Mouse (Mus musculus): ENCODE results near the gene Serinc4. TPM values are rescaled to one million over a fixed set of nuclear protein-coding genes. Genes with fewer than 3 reads are reported as not detected.
"Not testable (repeated sequence)": the region's sequence is repeated elsewhere in the genome, so short reads cannot be mapped to it uniquely, and the experiment has no call there.

The Serinc4 gene
- polyA plus RNA-seq, 1 experiment from 2014 or later: 0.49 TPM

DNA sequence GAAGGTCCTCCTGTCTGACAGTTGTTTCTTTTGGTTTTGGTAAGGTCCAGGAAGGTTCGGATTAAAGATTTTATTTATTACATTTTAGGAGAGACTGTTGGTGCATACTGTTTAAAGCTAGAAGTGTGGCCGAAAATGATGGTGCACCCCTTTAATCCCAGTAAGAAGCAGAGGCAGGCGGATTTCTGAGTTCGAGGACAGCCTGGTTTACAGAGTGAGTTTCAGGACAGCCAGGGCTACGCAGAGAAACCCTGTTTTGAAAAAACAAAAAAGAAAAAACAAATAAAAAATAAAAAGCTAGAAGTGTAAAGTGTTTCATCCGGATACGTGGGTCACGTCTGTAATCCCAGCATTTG, 17.6 kb upstream of the Serinc4 start:
- ATAC-seq (replicated peaks; ENCODE audit: low FRiP score) (no peak), DNase-seq (ENCODE audit: low spot score) (no peak)
- peak overlapping the region; percentile 60 for H3K4me2 ChIP-seq (ENCODE audit: low read depth, low read length, severe bottlenecking)
- 39% methylated on average over 8 of the region's 8 CpGs for WGBS
- peak overlapping the region; percentile 52 for H3K9ac ChIP-seq (ENCODE audit: low read length)
- H3K4me1 ChIP-seq (replicated peaks; ENCODE audit: control insufficient read depth, insufficient read depth, low read length): no peaks in the 10 kb centered on the region
- no peaks in the 10 kb centered on the region for H3K9me3 ChIP-seq (ENCODE audit: control insufficient read depth, low read length)
- no peaks in the 10 kb centered on the region for H3K27me3 ChIP-seq (ENCODE audit: control insufficient read depth, insufficient read depth, low read length)
- H3K4me3 ChIP-seq (ENCODE audit: low read depth, low read length): peak overlapping the region; percentile 58
- no peaks in the 10 kb centered on the region for H3K36me3 ChIP-seq (ENCODE audit: control insufficient read depth, insufficient read depth, low read length)
- no peak overlapping the region for H3K27ac ChIP-seq (ENCODE audit: low read depth, low read length)

DNA sequence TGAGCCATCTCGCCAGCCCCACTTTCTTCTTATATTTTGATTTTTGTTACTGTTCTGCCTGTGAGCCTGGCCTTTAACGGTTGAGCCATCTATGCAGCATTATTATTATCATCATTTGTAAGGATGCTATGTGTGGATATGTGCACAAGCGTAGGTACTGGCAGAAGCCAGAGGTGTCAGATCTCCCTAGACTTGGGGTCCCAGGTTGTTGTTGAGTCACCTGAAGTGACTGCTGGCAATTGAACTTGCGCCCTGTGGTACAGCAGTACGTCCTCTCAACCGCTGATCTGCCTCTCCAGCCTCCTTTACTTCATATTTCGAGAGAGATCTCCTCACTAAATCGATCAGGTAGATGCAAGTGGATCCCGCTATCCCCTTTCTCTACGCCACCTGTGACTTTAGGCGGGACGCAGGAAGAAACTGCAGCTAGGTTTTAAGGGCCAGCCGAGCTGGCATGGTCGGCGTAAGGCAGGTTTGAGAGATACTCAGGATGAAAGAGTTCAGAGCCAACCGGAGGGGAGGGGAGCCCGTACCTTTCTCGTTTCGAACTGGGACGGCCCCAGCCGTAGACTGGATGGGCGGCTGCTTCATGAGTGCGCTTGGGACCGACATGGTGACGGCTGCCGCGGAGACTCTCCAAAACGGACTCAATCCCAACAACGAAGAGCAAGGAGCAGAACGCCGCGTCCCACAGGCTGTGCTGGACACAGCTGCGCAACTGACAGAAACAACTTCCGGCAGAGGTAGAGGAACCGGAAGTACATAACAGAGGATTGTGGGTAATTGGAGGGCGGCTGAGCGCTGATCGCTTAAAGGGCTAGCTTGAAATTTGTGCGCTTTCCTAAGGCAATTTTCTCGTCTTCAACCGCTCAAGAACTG, 17.0 kb upstream of the Serinc4 start, which contains the start of gene Mfap1b:
Gene Mfap1b, minus strand, starts transcription at position 767 of the 879 bp plus-strand sequence.
- H3K9ac ChIP-seq (ENCODE audit: low read length): peak within 1 kb of the TSS; percentile 52
- not testable (repeated sequence) for H3K27me3 ChIP-seq (ENCODE audit: control insufficient read depth, insufficient read depth, low read length); H3K4me1 ChIP-seq (replicated peaks; ENCODE audit: control insufficient read depth, insufficient read depth, low read length); H3K36me3 ChIP-seq (ENCODE audit: control insufficient read depth, insufficient read depth, low read length); H3K9me3 ChIP-seq (ENCODE audit: control insufficient read depth, low read length); H3K27ac ChIP-seq (ENCODE audit: low read depth, low read length)
- 7% methylated on average over 38 of the region's 41 CpGs for WGBS
- ATAC-seq (replicated peaks; ENCODE audit: low FRiP score) (peak; percentile 95), DNase-seq (ENCODE audit: low spot score) (peak; percentile 83)
- H3K4me2 ChIP-seq (ENCODE audit: low read depth, low read length, severe bottlenecking): peak within 1 kb of the TSS; percentile 60
- peak within 1 kb of the TSS; percentile 58 for H3K4me3 ChIP-seq (ENCODE audit: low read depth, low read length)

DNA sequence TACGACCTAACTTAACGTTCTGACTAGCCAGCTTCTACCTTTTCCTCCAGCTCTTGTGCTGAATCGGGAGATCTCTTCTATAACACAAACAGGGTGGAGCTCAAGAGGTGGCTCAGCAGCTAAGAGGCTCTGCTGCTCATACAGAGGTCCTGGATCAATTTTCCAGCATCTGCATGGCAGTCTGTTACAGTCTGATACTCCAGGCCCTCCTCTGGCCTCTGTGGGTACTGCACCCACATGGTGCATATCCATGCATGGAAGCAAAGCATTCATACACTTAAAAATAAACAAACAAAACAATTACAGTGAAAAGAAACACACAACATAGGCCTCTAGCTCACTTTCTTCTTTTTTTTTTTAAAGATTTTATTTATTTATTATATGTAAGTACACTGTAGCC, 16.2 kb upstream of the Serinc4 start:
- not testable (repeated sequence) for H3K4me2 ChIP-seq (ENCODE audit: low read depth, low read length, severe bottlenecking); DNase-seq (ENCODE audit: low spot score); ATAC-seq (replicated peaks; ENCODE audit: low FRiP score); H3K36me3 ChIP-seq (ENCODE audit: control insufficient read depth, insufficient read depth, low read length); H3K4me3 ChIP-seq (ENCODE audit: low read depth, low read length); H3K9ac ChIP-seq (ENCODE audit: low read length); H3K4me1 ChIP-seq (replicated peaks; ENCODE audit: control insufficient read depth, insufficient read depth, low read length); H3K9me3 ChIP-seq (ENCODE audit: control insufficient read depth, low read length); H3K27ac ChIP-seq (ENCODE audit: low read depth, low read length); H3K27me3 ChIP-seq (ENCODE audit: control insufficient read depth, insufficient read depth, low read length)
- WGBS: 97% methylated on average over 3 of the region's 3 CpGs

DNA sequence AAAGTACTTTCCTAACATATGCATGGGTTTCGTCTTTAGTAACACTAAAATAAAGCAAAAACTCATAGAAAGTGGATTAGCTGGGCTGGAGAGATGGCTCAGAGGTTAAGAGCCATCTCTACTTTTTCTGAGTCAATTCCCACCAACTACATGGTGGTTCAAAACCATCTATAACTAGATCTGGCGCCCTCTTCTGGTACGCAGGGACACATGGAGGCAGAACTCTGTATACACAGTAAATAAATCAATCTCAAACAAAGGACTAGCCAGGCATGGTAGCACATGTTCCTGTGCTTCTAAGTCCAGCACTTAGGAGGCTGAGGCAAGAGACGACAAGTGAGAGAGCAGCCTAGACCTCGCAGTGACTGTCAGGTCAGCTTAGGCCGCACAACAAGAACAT, 12.4 kb upstream of the Serinc4 start:
- H3K36me3 ChIP-seq (ENCODE audit: control insufficient read depth, insufficient read depth, low read length); H3K9ac ChIP-seq (ENCODE audit: low read length); ATAC-seq (replicated peaks; ENCODE audit: low FRiP score); DNase-seq (ENCODE audit: low spot score); H3K27ac ChIP-seq (ENCODE audit: low read depth, low read length); H3K4me1 ChIP-seq (replicated peaks; ENCODE audit: control insufficient read depth, insufficient read depth, low read length); H3K27me3 ChIP-seq (ENCODE audit: control insufficient read depth, insufficient read depth, low read length); H3K4me3 ChIP-seq (ENCODE audit: low read depth, low read length); H3K9me3 ChIP-seq (ENCODE audit: control insufficient read depth, low read length); H3K4me2 ChIP-seq (ENCODE audit: low read depth, low read length, severe bottlenecking): not testable (repeated sequence)
- WGBS: 100% methylated on average over 1 of the region's 6 CpGs

DNA sequence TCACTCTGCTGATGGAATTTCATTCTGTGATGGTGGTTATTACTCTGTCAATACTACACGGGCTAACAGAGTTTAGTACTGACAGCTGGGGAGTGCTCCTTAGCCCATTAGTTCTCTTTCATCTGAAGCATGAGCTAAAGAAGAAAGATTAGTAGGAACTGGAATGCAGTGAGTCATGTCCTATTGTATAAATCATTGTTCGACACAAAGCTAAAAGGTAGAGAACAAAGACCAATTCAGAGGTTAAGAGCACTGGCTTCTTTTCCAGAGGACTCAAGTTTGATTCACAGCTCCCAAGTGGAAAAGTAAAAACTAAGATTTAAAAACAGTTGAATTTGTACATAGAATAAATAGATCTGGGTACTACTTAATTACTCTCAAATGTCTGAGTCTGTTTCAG, 3.5 kb upstream of the Serinc4 start:
- no peaks in the 10 kb centered on the region for H3K36me3 ChIP-seq (ENCODE audit: control insufficient read depth, insufficient read depth, low read length)
- no peaks in the 10 kb centered on the region for H3K9me3 ChIP-seq (ENCODE audit: control insufficient read depth, low read length)
- ATAC-seq (replicated peaks; ENCODE audit: low FRiP score) (no peak), DNase-seq (ENCODE audit: low spot score) (no peak)
- no peak overlapping the region for H3K27ac ChIP-seq (ENCODE audit: low read depth, low read length)
- H3K4me1 ChIP-seq (replicated peaks; ENCODE audit: control insufficient read depth, insufficient read depth, low read length): peaks cover 10% of the 10 kb centered on the region; the same call in 1 of the 2 replicates
- 60% methylated on average over 2 of the region's 2 CpGs for WGBS
- H3K4me3 ChIP-seq (ENCODE audit: low read depth, low read length): no peak overlapping the region
- H3K9ac ChIP-seq (ENCODE audit: low read length): no peak overlapping the region
- no peaks in the 10 kb centered on the region for H3K27me3 ChIP-seq (ENCODE audit: control insufficient read depth, insufficient read depth, low read length)
- no peak overlapping the region for H3K4me2 ChIP-seq (ENCODE audit: low read depth, low read length, severe bottlenecking)

DNA sequence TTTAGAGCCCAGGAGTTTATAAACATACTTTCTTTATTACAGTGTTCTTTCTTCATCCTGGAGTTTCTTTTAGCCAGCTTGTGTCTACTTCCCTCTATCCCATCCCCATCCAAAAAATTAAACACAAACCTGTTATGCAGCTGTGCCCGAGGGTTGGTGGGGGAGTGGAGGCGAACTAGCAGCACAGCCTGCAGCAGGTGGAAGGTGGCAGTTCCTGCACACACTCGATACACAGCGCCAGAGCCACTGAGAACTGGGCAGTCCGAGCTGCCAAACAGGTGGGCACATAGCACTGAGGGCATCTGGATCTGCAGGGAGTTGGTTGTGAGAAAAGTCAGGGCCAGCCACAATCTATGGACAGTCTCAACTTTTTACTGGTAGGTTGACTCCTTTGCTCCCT, 1.0 kb downstream of the Serinc4 start:
- Histone ChIP-seq H3K9me3 (ENCODE audit: control insufficient read depth, low read length) (no peaks in the 10 kb centered on the region), H3K4me2 (ENCODE audit: low read depth, low read length, severe bottlenecking) (no peak overlapping the region), H3K36me3 (ENCODE audit: control insufficient read depth, insufficient read depth, low read length) (no peaks in the 10 kb centered on the region; the same call in none of the 2 replicates), H3K9ac (ENCODE audit: low read length) (no peak overlapping the region), H3K27me3 (ENCODE audit: control insufficient read depth, insufficient read depth, low read length) (no peaks in the 10 kb centered on the region), H3K4me3 (ENCODE audit: low read depth, low read length) (no peak overlapping the region), H3K4me1 (replicated peaks; ENCODE audit: control insufficient read depth, insufficient read depth, low read length) (peaks cover 13% of the 10 kb centered on the region), H3K27ac (ENCODE audit: low read depth, low read length) (no peak overlapping the region)
- ATAC-seq (replicated peaks; ENCODE audit: low FRiP score) (no peak), DNase-seq (ENCODE audit: low spot score) (no peak)
- WGBS: 85% methylated on average over 5 of the region's 5 CpGs

DNA sequence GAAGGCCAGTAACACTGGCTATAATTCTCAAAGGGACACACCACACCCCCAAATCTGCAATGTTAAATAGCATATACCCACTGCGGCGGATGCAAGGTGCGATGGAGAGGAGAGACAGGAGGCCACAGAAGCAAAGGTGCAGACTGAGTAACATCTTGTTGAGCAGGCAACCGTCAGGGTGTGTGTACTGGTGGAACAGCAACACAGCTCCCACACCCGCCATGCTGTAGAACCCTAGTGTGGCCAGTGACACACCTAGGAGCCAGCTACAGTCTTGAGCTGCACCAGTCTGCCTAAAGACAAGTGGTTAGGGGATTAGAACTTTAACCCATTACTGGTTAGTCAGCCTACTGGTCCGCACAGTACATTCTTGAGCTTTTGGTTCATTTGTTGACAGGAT, 2.7 kb downstream of the Serinc4 start:
- Histone ChIP-seq H3K4me1 (replicated peaks; ENCODE audit: control insufficient read depth, insufficient read depth, low read length) (peaks cover 17% of the 10 kb centered on the region), H3K36me3 (ENCODE audit: control insufficient read depth, insufficient read depth, low read length) (no peaks in the 10 kb centered on the region; the same call in none of the 2 replicates), H3K27ac (ENCODE audit: low read depth, low read length) (no peak overlapping the region), H3K9me3 (ENCODE audit: control insufficient read depth, low read length) (no peaks in the 10 kb centered on the region), H3K4me2 (ENCODE audit: low read depth, low read length, severe bottlenecking) (no peak overlapping the region), H3K9ac (ENCODE audit: low read length) (no peak overlapping the region), H3K4me3 (ENCODE audit: low read depth, low read length) (no peak overlapping the region), H3K27me3 (ENCODE audit: control insufficient read depth, insufficient read depth, low read length) (no peaks in the 10 kb centered on the region)
- 89% methylated on average over 6 of the region's 6 CpGs for WGBS
- no peak for ATAC-seq (replicated peaks; ENCODE audit: low FRiP score)
- DNase-seq (ENCODE audit: low spot score): no peak

DNA sequence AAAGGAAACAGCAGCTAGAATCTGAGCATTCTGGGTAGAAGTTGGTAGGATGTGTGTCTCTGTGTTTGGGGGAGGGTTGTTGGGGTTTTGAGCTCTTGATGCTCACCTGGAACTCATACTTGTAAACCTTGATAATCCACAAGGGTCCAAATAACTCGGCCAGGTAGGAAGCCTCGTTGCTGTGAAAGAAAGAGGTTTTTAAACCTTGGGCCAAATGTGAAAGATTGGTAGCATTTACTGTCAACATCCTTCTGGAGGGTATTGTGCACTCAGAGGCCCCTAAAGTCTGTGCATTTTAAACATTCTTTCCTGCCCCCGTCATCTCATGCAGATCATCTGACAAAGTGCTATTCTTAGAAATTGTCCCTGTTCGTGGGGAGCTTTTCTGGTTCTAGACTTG, 3.6 kb downstream of the Serinc4 start, which contains the start of gene Hypk:
Gene Hypk, plus strand, starts transcription at position 301 of the 400 bp plus-strand sequence.
- 90% methylated on average over 4 of the region's 4 CpGs for WGBS
- Histone ChIP-seq H3K4me2 (ENCODE audit: low read depth, low read length, severe bottlenecking) (no peak within 1 kb of the TSS), H3K4me3 (ENCODE audit: low read depth, low read length) (no peak within 1 kb of the TSS), H3K27ac (ENCODE audit: low read depth, low read length) (no peak within 1 kb of the TSS), H3K9ac (ENCODE audit: low read length) (no peak within 1 kb of the TSS), H3K27me3 (ENCODE audit: control insufficient read depth, insufficient read depth, low read length) (no peaks in the 10 kb centered on the region), H3K9me3 (ENCODE audit: control insufficient read depth, low read length) (no peaks in the 10 kb centered on the region), H3K36me3 (ENCODE audit: control insufficient read depth, insufficient read depth, low read length) (no peaks in the 10 kb centered on the region; the same call in none of the 2 replicates), H3K4me1 (replicated peaks; ENCODE audit: control insufficient read depth, insufficient read depth, low read length) (peaks cover 16% of the 10 kb centered on the region)
- no peak for DNase-seq (ENCODE audit: low spot score)
- ATAC-seq (replicated peaks; ENCODE audit: low FRiP score): no peak

DNA sequence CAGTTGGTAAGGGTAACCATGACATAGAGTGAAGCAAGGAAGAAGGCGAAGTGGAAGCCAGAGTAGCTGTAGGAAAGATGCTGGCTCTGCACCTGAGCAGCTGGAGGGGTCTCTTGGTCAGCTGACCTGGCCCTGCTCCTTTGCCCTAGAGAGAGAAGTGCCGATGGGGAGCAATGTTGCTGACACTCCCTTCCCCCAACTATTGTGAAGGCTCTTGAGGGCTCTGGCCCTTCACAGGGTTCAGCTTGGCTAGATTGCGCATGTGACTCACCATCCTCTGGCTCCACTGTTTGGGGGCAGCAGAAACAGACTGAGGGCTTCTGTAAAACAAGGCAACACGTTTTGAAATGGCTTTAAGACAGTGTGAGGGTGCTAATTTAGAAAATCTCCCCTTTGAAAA, 4.2 kb downstream of the Serinc4 start:
- Histone ChIP-seq H3K4me1 (replicated peaks; ENCODE audit: control insufficient read depth, insufficient read depth, low read length) (peaks cover 11% of the 10 kb centered on the region), H3K9me3 (ENCODE audit: control insufficient read depth, low read length) (no peaks in the 10 kb centered on the region), H3K27me3 (ENCODE audit: control insufficient read depth, insufficient read depth, low read length) (no peaks in the 10 kb centered on the region), H3K4me3 (ENCODE audit: low read depth, low read length) (no peak overlapping the region), H3K27ac (ENCODE audit: low read depth, low read length) (no peak overlapping the region), H3K36me3 (ENCODE audit: control insufficient read depth, insufficient read depth, low read length) (no peaks in the 10 kb centered on the region; the same call in none of the 2 replicates), H3K9ac (ENCODE audit: low read length) (no peak overlapping the region), H3K4me2 (ENCODE audit: low read depth, low read length, severe bottlenecking) (no peak overlapping the region)
- 83% methylated on average over 4 of the region's 4 CpGs for WGBS
- no peak for DNase-seq (ENCODE audit: low spot score)
- ATAC-seq (replicated peaks; ENCODE audit: low FRiP score): no peak
